Comparison of ENCODE assay signal across 10 mouse cellular contexts in genomic region chr8:24228148-24228547, GRCm38 (mm10).
DNase-seq lines count a peak whose midpoint lies in the region; ATAC-seq lines count a peak whose summit lies in the region.
"Had no signal": no experiment of that assay in that cellular context is flagged by ENCODE, and none has a peak within 500 bp of the region (broad histone marks: within the 10 kb centered on the region; RNA-seq: fewer than 3 reads in every experiment).

No protein-coding gene starts in this region.

- H3K9me3 ChIP-seq in hindbrain, embryonic 15.5 days = no peaks in the 10 kb centered on the region
- H3K9me3 ChIP-seq in hindbrain, embryonic 11.5 days (ENCODE audit: control insufficient read depth, low read length) = no peaks in the 10 kb centered on the region

- H3K4me1 ChIP-seq in hindbrain, embryonic 15.5 days (replicated peaks) = no peaks in the 10 kb centered on the region
- no peaks in the 10 kb centered on the region for H3K4me1 ChIP-seq in hindbrain, embryonic 11.5 days (replicated peaks; ENCODE audit: control insufficient read depth, insufficient read depth, low read length)

- DNase-seq in cerebellum, postnatal 10 days = peak; percentile 93
- DNase-seq in cerebellum, adult 9-10 months = no peak
- DNase-seq in hindbrain, embryonic 11.5 days (ENCODE audit: low spot score) = no peak
- peak; percentile 43 to 55 for DNase-seq in layer of hippocampus, postnatal 10 days (ENCODE audit: low spot score in 2 of 2)
- DNase-seq in right cerebral cortex, postnatal 10 days (ENCODE audit: low spot score in 2 of 2) = peak; percentile 75 to 82
- DNase-seq in urinary bladder, adult 18-20 months (ENCODE audit: low spot score in 2 of 2) = no peak
- DNase-seq in thymus, postnatal 25 days = no peak
- DNase-seq: lung, postnatal 14 days had no signal

- ATAC-seq in hindbrain, embryonic 15.5 days (ENCODE audit: low FRiP score, low read depth) = peak; percentile 59; the same call in 1 of the 2 replicates
- no peak for ATAC-seq in hindbrain, embryonic 11.5 days (ENCODE audit: low FRiP score)

- no peaks in the 10 kb centered on the region for H3K36me3 ChIP-seq in hindbrain, embryonic 15.5 days
- no peaks in the 10 kb centered on the region for H3K36me3 ChIP-seq in hindbrain, embryonic 11.5 days (ENCODE audit: control insufficient read depth, insufficient read depth, low read length)

- H3K27ac ChIP-seq in hindbrain, embryonic 15.5 days (replicated peaks) = no peak overlapping the region
- no peak overlapping the region for H3K27ac ChIP-seq in hindbrain, embryonic 11.5 days (ENCODE audit: low read depth, low read length)
- H3K27ac ChIP-seq: kidney, postnatal 0 days had no signal

- 53% methylated on average over 1 of the region's 1 CpGs for WGBS in hindbrain, embryonic 15.5 days
- 69% methylated on average over 1 of the region's 1 CpGs for WGBS in hindbrain, embryonic 11.5 days

- H3K27me3 ChIP-seq in hindbrain, embryonic 15.5 days = no peaks in the 10 kb centered on the region
- H3K27me3 ChIP-seq in hindbrain, embryonic 11.5 days (ENCODE audit: control insufficient read depth, insufficient read depth, low read length) = no peaks in the 10 kb centered on the region

- H3K4me3 ChIP-seq in hindbrain, embryonic 15.5 days = no peak overlapping the region
- H3K4me3 ChIP-seq in hindbrain, embryonic 11.5 days (ENCODE audit: low read depth, low read length) = no peak overlapping the region

- H3K4me2 ChIP-seq in hindbrain, embryonic 15.5 days = no peak overlapping the region
- H3K4me2 ChIP-seq in hindbrain, embryonic 11.5 days (replicated peaks; ENCODE audit: low read depth, low read length) = no peak overlapping the region

- H3K9ac ChIP-seq in hindbrain, embryonic 15.5 days = no peak overlapping the region
- no peak overlapping the region for H3K9ac ChIP-seq in hindbrain, embryonic 11.5 days (ENCODE audit: low read depth, low read length)

Comparison
In these comparisons a context has a peak if more than half of its experiments do, and no peak if none do; other contexts are left out.
1. DNase-seq: peak in cerebellum, postnatal 10 days (2 of 2), layer of hippocampus, postnatal 10 days (2 of 2) and right cerebral cortex, postnatal 10 days (2 of 2); none in cerebellum, adult 9-10 months (single experiment), hindbrain, embryonic 11.5 days (single experiment), urinary bladder, adult 18-20 months (0 of 2) and thymus, postnatal 25 days (single experiment).